Mouse (Mus musculus): ENCODE data around the gene DXBay18.
A peak's percentile ranks its signal among the peaks of the same experiment; 100 is the strongest.
"Not testable (repeated sequence)": the region's sequence is repeated elsewhere in the genome, so short reads cannot be mapped to it uniquely, and the experiment has no call there.

The DXBay18 gene

GRCm38 (mm10) chrX:73149350-73149749, at the start of gene DXBay18:
Gene DXBay18 (minus strand): TSS chrX:73149450.
- DNase-seq = not testable (repeated sequence)

GRCm38 (mm10) chrX:73191934-73192333, 42.7 kb upstream of the DXBay18 start, which contains the start of gene Xlr3b:
Gene Xlr3b (plus strand): TSS chrX:73192207.
- peak; percentile 38 for DNase-seq

GRCm38 (mm10) chrX:73176889-73177288, 27.6 kb upstream of the DXBay18 start, which contains the start of gene Spin2d:
Gene Spin2d (minus strand): TSS chrX:73176989.
- DNase-seq = not testable (repeated sequence)

- DNase-seq = not testable (repeated sequence)
These were observed 754 bp downstream of the DXBay18 start, which contains the start of gene Xlr5b for GRCm38 (mm10) chrX:73148496-73148895. Gene Xlr5b (plus strand): TSS chrX:73148796.

GRCm38 (mm10) chrX:73143218-73143618, 6.0 kb downstream of the DXBay18 start:
- not testable (repeated sequence) for DNase-seq

- not testable (repeated sequence) for DNase-seq
These were observed 26.1 kb downstream of the DXBay18 start for GRCm38 (mm10) chrX:73122859-73123829.

- DNase-seq = not testable (repeated sequence)
These were observed 32.5 kb downstream of the DXBay18 start, which contains the start of gene Gm14685 for GRCm38 (mm10) chrX:73116747-73117146. Gene Gm14685 (plus strand): TSS chrX:73117047.

- peak; percentile 3 for DNase-seq
These were observed 52.2 kb downstream of the DXBay18 start, which contains the start of gene Xlr3a for GRCm38 (mm10) chrX:73096941-73097508. Gene Xlr3a (minus strand): TSS chrX:73097095.
